Mouse (Mus musculus): Measurements from ENCODE around the gene Stpg4. TPM values are rescaled to one million over a fixed set of nuclear protein-coding genes. Genes with fewer than 3 reads are reported as not detected.
A peak's percentile ranks its signal among the peaks of the same experiment; 100 is the strongest.

Gene Stpg4
- total RNA-seq (2021): not detected
- long read RNA-seq, experiment 1: 0 reads
- long read RNA-seq, experiment 2: 0 reads

- no peak within 1 kb of the TSS for H3K27ac ChIP-seq
- H3K4me3 ChIP-seq: no peak within 1 kb of the TSS
- intact Hi-C loops (cut with DNase I): no loop called here
- DNase-seq: peak; percentile 31
- TF ChIP-seq CTCF (IDR thresholded peaks at IDR 0.05): no peak
Observed at GRCm38 (mm10) chr17:87427511-87427910, at the start of gene Stpg4. TSS of gene Stpg4 (minus strand) at chr17:87427741.

GRCm38 (mm10) chr17:87475356-87475755, 47.8 kb upstream of the Stpg4 start:
- DNase-seq: no peak
- Histone ChIP-seq H3K4me3 (no peak overlapping the region), H3K27ac (0 out of 2 replicates have a peak overlapping the region, but pooled peaks have one; percentile 17)
- no peak for TF ChIP-seq CTCF (IDR thresholded peaks at IDR 0.05)
- intact Hi-C loops (cut with DNase I): no loop called here

- TF ChIP-seq CTCF (IDR thresholded peaks at IDR 0.05): no peak
- H3K4me3 ChIP-seq: peak overlapping the region; percentile 69
- H3K27ac ChIP-seq: peak overlapping the region; percentile 56
- intact Hi-C loops (cut with DNase I): no loop called here
- DNase-seq: no peak
Observed at GRCm38 (mm10) chr17:87474501-87474795, 46.9 kb upstream of the Stpg4 start.

- DNase-seq: peak; percentile 54
- intact Hi-C loops (cut with DNase I): no loop called here
- Histone ChIP-seq H3K27ac (peak overlapping the region; percentile 56), H3K4me3 (peak overlapping the region; percentile 69)
- no peak for TF ChIP-seq CTCF (IDR thresholded peaks at IDR 0.05)
Observed at GRCm38 (mm10) chr17:87473736-87474500, 46.4 kb upstream of the Stpg4 start.

GRCm38 (mm10) chr17:87473441-87473735, 45.8 kb upstream of the Stpg4 start:
- intact Hi-C loops (cut with DNase I): no loop called here
- Histone ChIP-seq H3K4me3 (peak overlapping the region; percentile 69), H3K27ac (peak overlapping the region; percentile 56)
- TF ChIP-seq CTCF (IDR thresholded peaks at IDR 0.05): no peak
- DNase-seq: no peak

- no peak for TF ChIP-seq CTCF (IDR thresholded peaks at IDR 0.05)
- DNase-seq: no peak
- peak overlapping the region; percentile 56 for H3K27ac ChIP-seq
- peak overlapping the region; percentile 69 for H3K4me3 ChIP-seq
- intact Hi-C loops (cut with DNase I): no loop called here
Observed at GRCm38 (mm10) chr17:87472879-87473278, 45.3 kb upstream of the Stpg4 start.

GRCm38 (mm10) chr17:87471661-87472060, 44.1 kb upstream of the Stpg4 start:
- H3K4me3 ChIP-seq: no peak overlapping the region
- H3K27ac ChIP-seq: no peak overlapping the region
- intact Hi-C loops (cut with DNase I): no loop called here
- no peak for TF ChIP-seq CTCF (IDR thresholded peaks at IDR 0.05)
- DNase-seq: no peak

GRCm38 (mm10) chr17:87470797-87471196, 43.3 kb upstream of the Stpg4 start:
- no peak for DNase-seq
- H3K4me3 ChIP-seq: no peak overlapping the region
- no peak for TF ChIP-seq CTCF (IDR thresholded peaks at IDR 0.05)
- intact Hi-C loops (cut with DNase I): no loop called here
- H3K27ac ChIP-seq: no peak overlapping the region

GRCm38 (mm10) chr17:87470282-87470681, 42.7 kb upstream of the Stpg4 start:
- no peak for DNase-seq
- Histone ChIP-seq H3K27ac (no peak overlapping the region), H3K4me3 (no peak overlapping the region)
- intact Hi-C loops (cut with DNase I): no loop called here
- no peak for TF ChIP-seq CTCF (IDR thresholded peaks at IDR 0.05)

GRCm38 (mm10) chr17:87469428-87469827, 41.9 kb upstream of the Stpg4 start:
- H3K27ac ChIP-seq: no peak overlapping the region
- intact Hi-C loops (cut with DNase I): no loop called here
- TF ChIP-seq CTCF (IDR thresholded peaks at IDR 0.05): no peak
- DNase-seq: no peak
- H3K4me3 ChIP-seq: no peak overlapping the region

GRCm38 (mm10) chr17:87468616-87469015, 41.1 kb upstream of the Stpg4 start:
- no peak for DNase-seq
- Histone ChIP-seq H3K4me3 (no peak overlapping the region), H3K27ac (no peak overlapping the region)
- TF ChIP-seq CTCF (IDR thresholded peaks at IDR 0.05): no peak
- intact Hi-C loops (cut with DNase I): no loop called here

GRCm38 (mm10) chr17:87461499-87461896, 34.0 kb upstream of the Stpg4 start:
- Histone ChIP-seq H3K27ac (peak overlapping the region; percentile 93), H3K4me3 (no peak overlapping the region)
- intact Hi-C loops (cut with DNase I): loop anchor here (5.0 kb wide), 1 partner anchor 61 kb away; no protein-coding TSS in a partner anchor
- no peak; the same call in 1 of the 2 replicates for TF ChIP-seq CTCF (IDR thresholded peaks at IDR 0.05)
- no peak for DNase-seq

- peak; percentile 77 for DNase-seq
- H3K4me3 ChIP-seq: peak overlapping the region; percentile 69
- H3K27ac ChIP-seq: peak overlapping the region; percentile 93
- intact Hi-C loops (cut with DNase I): loop anchor here (5.0 kb wide), 1 partner anchor 61 kb away; no protein-coding TSS in a partner anchor
- no peak for TF ChIP-seq CTCF (IDR thresholded peaks at IDR 0.05)
Observed at GRCm38 (mm10) chr17:87460669-87461498, 33.3 kb upstream of the Stpg4 start.
